Mouse (Mus musculus): ENCODE measurements around the gene Vmn1r1. TPM values are rescaled to one million over a fixed set of nuclear protein-coding genes. Genes with fewer than 3 reads are reported as not detected.

Vmn1r1 gene
- polyA plus RNA-seq, 1 experiment from 2014 or later, result not detected

GRCm38 (mm10) chr1:182107251-182107650 lies 57.0 kb downstream of the Vmn1r1 start:
- Histone ChIP-seq H3K27me3 (replicated peaks) (no peaks in the 10 kb centered on the region), H3K27ac (no peak overlapping the region), H3K36me3 (no peaks in the 10 kb centered on the region), H3K9me3 (no peaks in the 10 kb centered on the region), H3K9ac (no peak overlapping the region), H3K4me1 (peaks cover 22% of the 10 kb centered on the region), H3K4me3 (no peak overlapping the region), H3K4me2 (replicated peaks) (no peak overlapping the region)
- 89% methylated on average over 9 of the region's 9 CpGs for WGBS
- no peak for ATAC-seq (ENCODE audit: low FRiP score, low read depth)

GRCm38 (mm10) chr1:182105023-182105422 lies 59.3 kb downstream of the Vmn1r1 start:
- no peak overlapping the region for H3K27ac ChIP-seq
- no peaks in the 10 kb centered on the region for H3K36me3 ChIP-seq
- WGBS, result 58% methylated on average over 3 of the region's 3 CpGs
- H3K9ac ChIP-seq, result no peak overlapping the region
- no peak overlapping the region for H3K4me2 ChIP-seq (replicated peaks)
- no peaks in the 10 kb centered on the region for H3K27me3 ChIP-seq (replicated peaks)
- peaks cover 22% of the 10 kb centered on the region for H3K4me1 ChIP-seq
- no peaks in the 10 kb centered on the region for H3K9me3 ChIP-seq
- no peak overlapping the region for H3K4me3 ChIP-seq
- no peak for ATAC-seq (ENCODE audit: low FRiP score, low read depth)

Other genes starting within 250 kb of the Vmn1r1 start
- gene Enah, start 144.5 kb downstream of the Vmn1r1 start, polyA plus RNA-seq (2016; fragmentation: Nextera tagmentation; extraction: Ambion mirVana), result 43.3 and 45.6 TPM in 2 replicates
- gene Srp9, start 39.7 kb downstream of the Vmn1r1 start, polyA plus RNA-seq (2016; fragmentation: Nextera tagmentation; extraction: Ambion mirVana), result 146 and 161 TPM in 2 replicates
- 67.7 and 68.0 TPM in 2 replicates for gene Degs1, start 118.3 kb upstream of the Vmn1r1 start, polyA plus RNA-seq (2016; fragmentation: Nextera tagmentation; extraction: Ambion mirVana)
- 35.7 and 37.0 TPM in 2 replicates for gene Fbxo28, start 177.1 kb upstream of the Vmn1r1 start, polyA plus RNA-seq (2016; fragmentation: Nextera tagmentation; extraction: Ambion mirVana)
- gene Trp53bp2, start 244.7 kb upstream of the Vmn1r1 start, polyA plus RNA-seq (2016; fragmentation: Nextera tagmentation; extraction: Ambion mirVana), result 24.2 and 32.2 TPM in 2 replicates

All from neural tube, embryonic 12.5 days (tissue).